Mouse (Mus musculus) spleen, adult 2 months (tissue): Measurements from ENCODE around the gene Tlcd2.

Source experiments
- CTCF ChIP-seq: fragments of 200-500 bp; IDR thresholded peaks from 2 replicates; pipeline ENCODE4 v1.5.1; 2011; ENCODE audit warnings: mild to moderate bottlenecking, inconsistent platforms; ENCODE audit not compliant: insufficient read depth, insufficient read length, insufficient replicate concordance; ENCODE audit errors: extremely low read depth
- POLR2A ChIP-seq: fragments of 200-500 bp; IDR thresholded peaks from 2 replicates; pipeline ENCODE4 v1.6.1; 2011; ENCODE audit warnings: low read depth, low read length, inconsistent platforms

- no peak for TF ChIP-seq POLR2A
- TF ChIP-seq CTCF: no peak
Observed at GRCm38 (mm10) chr11:75459751-75460102, 1.8 kb upstream of the Tlcd2 start.
